Mouse (Mus musculus): ENCODE data around the gene Htatip2. TPM values are rescaled to one million over a fixed set of nuclear protein-coding genes. Genes with fewer than 3 reads are reported as not detected.

The Htatip2 gene
- polyA plus RNA-seq, 1 experiment from 2014 or later, result 37.0 TPM

- Histone ChIP-seq H3K9me3 (replicated peaks) (no peaks in the 10 kb centered on the region), H3K4me1 (no peaks in the 10 kb centered on the region), H3K36me3 (peaks cover 61% of the 10 kb centered on the region), H3K4me3 (no peak overlapping the region), H3K27ac (no peak overlapping the region), H3K27me3 (replicated peaks) (no peaks in the 10 kb centered on the region), H3K9ac (no peak overlapping the region), H3K4me2 (no peak overlapping the region)
- no peak for ATAC-seq
- 68% methylated on average over 2 of the region's 2 CpGs for WGBS (ENCODE audit: insufficient replicate concordance)
These were observed 63.1 kb downstream of the Htatip2 start for GRCm38 (mm10) chr7:49822028-49822427.

Other genes with a start within 250 kb of the Htatip2 start
- 0.08 TPM in 1 of 2 replicates, not detected in the other for gene Dbx1, start 122.3 kb upstream of the Htatip2 start, polyA plus RNA-seq (2016; fragmentation: Nextera tagmentation; extraction: Ambion mirVana)
- 46.1 and 48.0 TPM in 2 replicates for gene Prmt3, start 19.2 kb downstream of the Htatip2 start, polyA plus RNA-seq (2016; fragmentation: Nextera tagmentation; extraction: Ambion mirVana)
- gene Slc6a5, start 151.0 kb downstream of the Htatip2 start, polyA plus RNA-seq (2016; fragmentation: Nextera tagmentation; extraction: Ambion mirVana), result not detected in 2 replicates
- gene Nell1, start 215.7 kb downstream of the Htatip2 start, polyA plus RNA-seq (2016; fragmentation: Nextera tagmentation; extraction: Ambion mirVana), result 0.33 and 0.50 TPM in 2 replicates